Mouse (Mus musculus) lung, postnatal 0 days (tissue): ENCODE data around the gene Ugt1a8. TPM values are rescaled to one million over a fixed set of nuclear protein-coding genes. Genes with fewer than 3 reads are reported as not detected.
A peak's percentile ranks its signal among the peaks of the same experiment; 100 is the strongest.
"Not testable (repeated sequence)": the region's sequence is repeated elsewhere in the genome, so short reads cannot be mapped to it uniquely, and the experiment has no call there.

ENCODE experiments used
- ATAC-seq: fragments of 200-750 bp; cut with Nextera tagmentation; 2 replicates; pipeline ENCODE4 v1.8.0; 2017; ENCODE audit warnings: moderate library complexity
- DNase-seq: peaks from one replicate; pipeline ENCODE4 v3.0.0-alpha.2; 2016; ENCODE audit warnings: low spot score
- H3K27ac ChIP-seq: fragments of 300-500 bp; sonication (generic); 2 replicates; pipeline ENCODE4 v1.5.1; 2014; ENCODE audit warnings: antibody characterized with exemption, mild to moderate bottlenecking, low read length, mixed read lengths
- H3K27me3 ChIP-seq: fragments of 300-500 bp; sonication (generic); replicated peaks from 2 replicates; pipeline ENCODE4 v1.6.1; 2014; ENCODE audit warnings: low read length, mixed read lengths; ENCODE audit not compliant: insufficient read depth
- H3K36me3 ChIP-seq: fragments of 300-500 bp; sonication (generic); 2 replicates; pipeline ENCODE4 v1.6.1; 2014; ENCODE audit warnings: low read length, mixed read lengths; ENCODE audit not compliant: insufficient read depth
- H3K4me1 ChIP-seq: fragments of 300-500 bp; sonication (generic); 2 replicates; pipeline ENCODE4 v1.6.1; 2014; ENCODE audit warnings: antibody characterized with exemption, low read depth, low read length, mixed read lengths; ENCODE audit not compliant: insufficient read depth
- H3K4me2 ChIP-seq: fragments of 300-500 bp; sonication (generic); replicated peaks from 2 replicates; pipeline ENCODE4 v1.6.1; 2014; ENCODE audit warnings: low read depth, mild to moderate bottlenecking, low read length, moderate library complexity, mixed read lengths
- H3K4me3 ChIP-seq: fragments of 300-500 bp; sonication (generic); 2 replicates; pipeline ENCODE4 v1.5.1; 2014; ENCODE audit warnings: low read depth, low read length
- H3K9ac ChIP-seq: fragments of 300-500 bp; sonication (generic); replicated peaks from 2 replicates; pipeline ENCODE4 v1.6.1; 2014; ENCODE audit warnings: low read depth, mild to moderate bottlenecking
- H3K9me3 ChIP-seq: fragments of 300-500 bp; sonication (generic); 2 replicates; pipeline ENCODE4 v1.6.1; 2016; ENCODE audit warnings: low read length, mixed read lengths
- CTCF ChIP-seq: IDR thresholded peaks from 2 replicates; pipeline ENCODE4 v1.5.1; 2016; ENCODE audit warnings: antibody characterized with exemption, mild to moderate bottlenecking
- EP300 ChIP-seq: IDR thresholded peaks from 2 replicates; pipeline ENCODE4 v1.6.1; 2016; ENCODE audit warnings: antibody characterized with exemption, mild to moderate bottlenecking, control low read depth
- WGBS: fragments of 180-500 bp; shearing (Covaris S2); extraction: QIAGEN DNeasy Blood & Tissue Kit; methylation state at CpG from one replicate; pipeline ENCODE4 v1.1.7; 2014; 5-methylcytosine and 5-hydroxymethylcytosine counted together
- polyA plus RNA-seq: library from polyadenylated mRNA; unstranded; fragments of >200 nt; fragmentation: Nextera tagmentation; extraction: Ambion mirVana; gene quantifications from 2 replicates; pipeline ENCODE4 v1.2.1, GENCODE M21; 2015

Gene Ugt1a8
- polyA plus RNA-seq, 1 experiment from 2014 or later: not detected

DNA sequence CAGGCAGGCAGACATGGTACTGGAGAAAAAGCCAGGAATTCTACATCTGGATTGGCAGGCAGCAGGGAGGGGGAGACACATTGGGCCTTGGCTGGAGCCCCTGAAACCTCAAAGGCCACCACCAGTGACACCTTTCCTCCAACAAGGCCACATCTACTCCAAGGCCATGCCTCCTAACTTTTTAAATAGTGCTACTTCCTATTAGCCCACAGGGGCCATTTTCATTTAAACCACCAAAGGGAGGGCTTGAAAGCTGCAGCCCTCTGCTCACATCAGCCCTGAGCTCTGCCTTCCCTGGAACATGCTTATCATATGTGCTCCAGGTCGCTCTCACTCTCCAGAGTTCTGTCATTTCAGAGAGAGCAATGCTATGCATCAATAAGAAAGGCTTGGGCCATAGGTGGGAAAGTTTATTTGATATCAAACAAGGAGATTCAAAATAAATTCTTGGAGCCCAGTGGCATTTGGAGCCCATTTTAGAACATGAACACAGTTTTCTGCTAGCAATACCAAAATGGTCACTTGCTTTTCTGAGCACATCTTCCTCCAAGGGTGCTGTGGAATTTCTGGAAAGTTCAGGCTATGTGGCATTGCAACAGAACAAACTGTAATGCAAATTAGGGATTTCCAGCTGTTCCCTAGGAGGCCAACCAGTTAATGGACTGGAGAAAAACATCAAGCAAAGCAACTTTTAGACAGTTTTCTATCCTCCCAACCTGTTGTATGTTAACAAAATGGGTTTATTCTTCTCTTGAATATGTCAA lies 17.2 kb downstream of the Ugt1a8 start:
- DNase-seq (peak; percentile 59), ATAC-seq (no peak)
- 80% methylated on average over 1 of the region's 1 CpGs for WGBS
- TF ChIP-seq EP300 (no peak), CTCF (no peak)
- Histone ChIP-seq H3K36me3 (no peaks in the 10 kb centered on the region), H3K27me3 (no peaks in the 10 kb centered on the region), H3K9me3 (no peaks in the 10 kb centered on the region), H3K4me2 (no peak overlapping the region), H3K9ac (no peak overlapping the region), H3K4me1 (no peaks in the 10 kb centered on the region), H3K27ac (no peak overlapping the region), H3K4me3 (no peak overlapping the region)

DNA sequence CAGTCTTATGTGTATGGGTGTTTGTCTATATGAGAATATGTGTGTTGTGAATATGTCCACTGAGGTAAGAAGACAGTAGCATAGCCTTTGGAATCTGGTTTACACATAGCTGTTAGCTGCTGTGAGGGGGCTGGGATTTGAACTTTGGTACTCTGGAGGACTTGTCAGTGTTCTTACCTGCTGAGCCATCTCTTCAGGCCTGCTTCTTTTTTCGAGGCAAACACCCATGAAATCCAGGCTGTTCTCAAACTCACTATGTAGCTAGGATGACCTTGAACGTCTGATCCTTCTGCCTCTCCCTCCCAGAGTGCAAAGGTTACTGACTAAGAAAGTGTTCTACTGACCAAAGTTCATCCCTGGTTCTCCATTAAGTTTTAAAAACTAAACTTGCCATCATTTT lies 18.0 kb downstream of the Ugt1a8 start:
- Histone ChIP-seq H3K27me3 (no peaks in the 10 kb centered on the region), H3K4me1 (no peaks in the 10 kb centered on the region), H3K27ac (no peak overlapping the region), H3K4me2 (no peak overlapping the region), H3K9ac (no peak overlapping the region), H3K9me3 (no peaks in the 10 kb centered on the region), H3K36me3 (no peaks in the 10 kb centered on the region), H3K4me3 (no peak overlapping the region)
- ATAC-seq (no peak), DNase-seq (no peak)
- WGBS: 43% methylated on average over 2 of the region's 2 CpGs
- TF ChIP-seq CTCF: no peak
- TF ChIP-seq EP300: no peak

DNA sequence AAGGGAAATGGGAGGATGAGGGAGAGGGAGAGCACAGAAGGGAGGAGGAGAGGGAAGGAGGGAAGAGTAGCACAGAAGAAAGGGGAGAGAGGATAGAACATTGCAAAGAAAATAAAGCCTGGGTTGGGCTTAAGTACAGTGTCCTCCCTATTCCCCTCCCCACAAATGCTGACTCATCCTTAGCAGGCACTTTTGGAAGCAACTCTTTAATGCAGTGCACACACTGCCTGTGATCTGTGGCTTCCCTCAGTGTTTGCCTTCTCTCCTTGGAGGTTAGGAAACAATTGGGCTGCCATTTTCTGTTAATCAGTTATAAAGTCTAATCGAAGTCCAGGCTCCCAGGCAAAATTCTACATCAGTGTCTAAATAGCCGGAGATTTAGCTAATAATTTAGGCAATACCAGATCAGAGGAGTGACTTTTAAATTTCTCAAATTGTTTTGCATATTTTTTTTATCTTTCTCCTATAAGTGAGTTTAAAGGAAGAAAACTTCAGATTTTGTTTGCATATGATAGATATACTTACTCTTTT lies 21.5 kb downstream of the Ugt1a8 start:
- 57% methylated on average over 2 of the region's 2 CpGs for WGBS
- not testable (repeated sequence) for H3K9me3 ChIP-seq, H3K36me3 ChIP-seq, H3K27me3 ChIP-seq, H3K27ac ChIP-seq, H3K4me3 ChIP-seq, H3K4me2 ChIP-seq, H3K9ac ChIP-seq, DNase-seq, H3K4me1 ChIP-seq
- peak; percentile 61 for ATAC-seq

DNA sequence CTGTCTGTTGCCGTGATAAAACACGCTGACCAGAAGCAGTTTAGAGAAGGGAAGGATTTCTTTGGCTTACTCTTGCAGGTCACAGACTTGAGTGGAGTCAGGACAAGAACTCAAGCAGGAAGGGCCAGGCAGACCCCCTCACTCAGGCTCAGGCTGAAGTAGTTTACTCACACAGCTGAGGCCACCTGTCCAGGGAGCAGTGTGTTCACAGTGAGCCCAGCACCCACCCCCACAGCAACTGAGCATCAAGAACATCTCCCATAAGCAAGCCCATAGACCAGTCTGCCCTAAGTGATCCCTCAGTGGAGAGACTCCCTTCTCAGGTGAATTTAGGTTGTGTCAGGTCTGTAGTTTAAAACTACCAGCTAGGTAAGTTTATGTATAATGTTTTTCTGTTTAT lies 22.0 kb downstream of the Ugt1a8 start:
- H3K9me3 ChIP-seq, H3K27me3 ChIP-seq, ATAC-seq, H3K4me2 ChIP-seq, H3K36me3 ChIP-seq, H3K4me3 ChIP-seq, H3K4me1 ChIP-seq, DNase-seq, H3K9ac ChIP-seq, H3K27ac ChIP-seq: not testable (repeated sequence)
- WGBS: 35% methylated on average over 2 of the region's 2 CpGs

DNA sequence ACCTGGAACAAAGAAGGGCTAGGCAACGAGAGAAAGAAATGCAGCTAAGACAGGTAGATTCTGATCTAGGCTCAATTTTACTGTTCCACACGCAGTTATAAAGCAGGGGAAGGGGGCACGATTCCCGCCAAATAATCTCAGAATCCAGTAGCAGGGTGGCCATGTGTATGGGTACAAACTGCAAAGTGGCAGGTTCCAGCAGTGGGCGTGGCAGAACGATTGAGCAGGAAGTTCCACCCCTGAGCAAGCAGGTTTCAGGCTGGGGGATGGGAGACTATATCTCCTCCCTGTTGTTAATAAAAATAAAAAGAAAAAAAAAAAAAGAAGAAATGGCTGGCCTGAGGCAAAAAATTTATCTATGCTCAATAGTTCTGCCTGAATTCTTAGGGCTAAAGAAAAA lies 25.2 kb downstream of the Ugt1a8 start:
- H3K4me2 ChIP-seq, H3K36me3 ChIP-seq, H3K4me3 ChIP-seq, H3K4me1 ChIP-seq, ATAC-seq, DNase-seq, H3K27me3 ChIP-seq, H3K27ac ChIP-seq, H3K9ac ChIP-seq, H3K9me3 ChIP-seq: not testable (repeated sequence)
- 95% methylated on average over 6 of the region's 6 CpGs for WGBS

DNA sequence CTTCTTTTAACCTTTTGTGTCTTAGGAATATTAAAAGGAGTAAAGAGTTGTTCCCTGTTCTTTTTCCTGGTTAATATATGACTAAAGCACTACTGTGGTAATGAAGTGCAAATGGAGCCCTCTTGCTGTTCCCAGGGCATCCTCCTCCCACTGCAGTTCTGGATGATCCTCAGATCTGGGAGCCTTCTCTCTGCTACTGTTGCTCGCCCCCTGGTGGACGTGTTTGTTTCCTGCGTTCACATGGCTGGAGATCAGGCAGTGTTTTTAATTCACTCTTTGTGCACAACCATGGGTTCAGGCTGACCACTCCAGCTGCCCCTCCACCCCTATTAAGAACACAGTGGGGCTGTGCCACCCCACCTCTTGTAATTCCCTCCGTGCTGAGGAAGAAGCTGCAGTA lies 32.9 kb downstream of the Ugt1a8 start:
- DNase-seq, H3K9me3 ChIP-seq, H3K27me3 ChIP-seq, H3K4me3 ChIP-seq, H3K4me2 ChIP-seq, H3K9ac ChIP-seq, H3K27ac ChIP-seq, H3K36me3 ChIP-seq, H3K4me1 ChIP-seq: not testable (repeated sequence)
- 7% methylated on average over 4 of the region's 4 CpGs for WGBS
- peak; percentile 63 for ATAC-seq
- TF ChIP-seq CTCF: peak; percentile 60

DNA sequence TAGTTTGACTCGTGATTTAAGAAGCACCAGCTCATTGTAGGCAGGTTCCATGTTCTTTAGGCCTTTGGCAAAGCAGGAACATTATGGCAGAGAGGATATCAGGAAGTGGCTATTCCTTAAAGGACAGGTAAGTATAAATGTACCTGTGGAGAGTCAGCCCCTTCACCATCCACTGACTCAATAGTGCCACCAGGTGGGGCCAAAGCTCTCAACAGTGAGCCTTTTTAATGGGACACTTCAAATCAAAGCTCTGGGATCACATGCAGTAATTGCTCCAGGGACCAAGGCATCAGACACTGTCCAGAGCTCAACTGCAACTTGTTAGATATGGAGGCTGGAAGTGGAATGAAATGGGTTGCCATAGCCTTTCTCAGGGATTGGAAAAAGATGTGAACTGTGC lies 33.9 kb downstream of the Ugt1a8 start:
- not testable (repeated sequence) for H3K4me3 ChIP-seq, H3K4me1 ChIP-seq, H3K36me3 ChIP-seq, H3K4me2 ChIP-seq, H3K9ac ChIP-seq, H3K27ac ChIP-seq, H3K27me3 ChIP-seq, H3K9me3 ChIP-seq
- peak; percentile 64 for TF ChIP-seq CTCF
- no CpG with 5 or more reads among the region's 1 CpGs for WGBS
- DNase-seq: peak; percentile 63
- peak; percentile 44; the same call in 1 of the 2 replicates for ATAC-seq
